Mouse (Mus musculus) CH12.LX (cell line): ENCODE measurements at regions not wholly inside any gene's neighbourhood (a gene's known extent, or its start where the extent isn't known, plus 50 kb on each side); places are given as distances from the start of the nearest gene placed in this dataset.
A peak's percentile ranks its signal among the peaks of the same experiment; 100 is the strongest.

Source experiments
- DNase-seq: peaks from one replicate; pipeline ENCODE4 v3.0.0-alpha.2; 2013; ENCODE audit errors: extremely low read depth
- H3K27ac ChIP-seq: 2 replicates; pipeline ENCODE4 v1.5.1; 2012; ENCODE audit warnings: low read depth, mild to moderate bottlenecking, control low read depth, moderate library complexity; ENCODE audit not compliant: insufficient read depth
- H3K27me3 ChIP-seq: replicated peaks from 2 replicates; pipeline ENCODE3; 2012; ENCODE audit warnings: inconsistent platforms
- H3K36me3 ChIP-seq, 2 experiments: replicated peaks in 1 of 2; 2 replicates each; pipeline versions ENCODE3 to v1.6.1; 2012; ENCODE audit warnings: inconsistent platforms in 1 of 2, low read length in 1 of 2, mild to moderate bottlenecking in 1 of 2, mixed read lengths in 1 of 2, moderate library complexity in 1 of 2; ENCODE audit not compliant: control insufficient read depth in 1 of 2, insufficient read depth in 1 of 2
- H3K4me1 ChIP-seq, 2 experiments: 2 replicates each; pipeline ENCODE4 v1.6.1; 2012; ENCODE audit warnings: inconsistent platforms in 1 of 2, moderate library complexity in 1 of 2; ENCODE audit not compliant: insufficient read depth in 2 of 2, control insufficient read depth in 1 of 2
- H3K4me2 ChIP-seq: 2 replicates; pipeline ENCODE4 v1.6.1; 2012; ENCODE audit warnings: low read depth, mild to moderate bottlenecking, control low read depth; ENCODE audit not compliant: poor library complexity, insufficient read depth, severe bottlenecking
- H3K4me3 ChIP-seq, 3 experiments: fragments of 150-350 bp in 1 of 3; sonication (generic) in 1 of 3; replicated peaks in 1 of 3; 2 replicates each; pipeline versions ENCODE3 to v1.5.1; 2011 to 2012; ENCODE audit warnings: low read depth in 2 of 3, low read length in 2 of 3, mild to moderate bottlenecking in 2 of 3, moderate library complexity in 2 of 3, control low read depth in 1 of 3, improper control_type of control experiment in 1 of 3, inconsistent platforms in 1 of 3, mixed read lengths in 1 of 3; ENCODE audit not compliant: poor library complexity in 1 of 3
- H3K79me2 ChIP-seq: replicated peaks from 2 replicates; pipeline ENCODE4 v1.6.1; 2012; ENCODE audit warnings: mild to moderate bottlenecking, moderate library complexity; ENCODE audit not compliant: control insufficient read depth, poor library complexity, insufficient read depth, severe bottlenecking; ENCODE audit errors: extremely low read depth
- H3K9ac ChIP-seq: 2 replicates; pipeline ENCODE4 v1.6.1; 2012; ENCODE audit warnings: low read depth, mild to moderate bottlenecking, control low read depth, moderate library complexity; ENCODE audit not compliant: insufficient read depth
- H3K9me3 ChIP-seq: replicated peaks from 2 replicates; pipeline ENCODE3; 2012; ENCODE audit warnings: low read length, inconsistent platforms, mixed read lengths
- BHLHE40 ChIP-seq: IDR thresholded peaks from 2 replicates; pipeline ENCODE4 v1.6.1; 2011; ENCODE audit warnings: mild to moderate bottlenecking, low read depth, low read length, improper control_type of control experiment
- CHD2 ChIP-seq: IDR thresholded peaks from 2 replicates; pipeline ENCODE4 v1.6.1; 2011; ENCODE audit warnings: low read length, improper control_type of control experiment
- CTCF ChIP-seq, 2 experiments: IDR thresholded peaks in 1 of 2; conservative IDR thresholded peaks in 1 of 2; 2 replicates each; pipeline ENCODE4 v1.5.1; 2011 to 2012; ENCODE audit warnings: low read depth in 2 of 2, low read length in 2 of 2, improper control_type of control experiment in 1 of 2, inconsistent platforms in 1 of 2, mild to moderate bottlenecking in 1 of 2, moderate library complexity in 1 of 2
- EP300 ChIP-seq: IDR thresholded peaks from 2 replicates; pipeline ENCODE4 v1.6.1; 2011; ENCODE audit warnings: low read length, improper control_type of control experiment
- ETS1 ChIP-seq: conservative IDR thresholded peaks from 2 replicates; pipeline ENCODE4 v1.6.1; 2012; ENCODE audit warnings: low read depth, mild to moderate bottlenecking, inconsistent platforms, low read length, improper control_type of control experiment, moderate library complexity
- GABPA ChIP-seq: IDR thresholded peaks from 2 replicates; pipeline ENCODE4 v1.6.1; 2012; ENCODE audit warnings: low read depth, low read length, improper control_type of control experiment, inconsistent platforms; ENCODE audit not compliant: insufficient replicate concordance
- HCFC1 ChIP-seq: IDR thresholded peaks from 2 replicates; pipeline ENCODE4 v1.6.1; 2012; ENCODE audit warnings: low read depth, mild to moderate bottlenecking, inconsistent platforms, low read length, improper control_type of control experiment
- IRF4 ChIP-seq: IDR thresholded peaks from 2 replicates; pipeline ENCODE4 v1.6.1; 2014; ENCODE audit warnings: low read depth, mild to moderate bottlenecking, inconsistent platforms, low read length, improper control_type of control experiment
- JUND ChIP-seq: conservative IDR thresholded peaks from 2 replicates; pipeline ENCODE4 v1.6.1; 2011; ENCODE audit warnings: low read depth, low read length, improper control_type of control experiment
- KAT2A ChIP-seq: IDR thresholded peaks from 2 replicates; pipeline ENCODE4 v1.6.1; 2012; ENCODE audit warnings: low read length, improper control_type of control experiment, inconsistent platforms; ENCODE audit not compliant: insufficient replicate concordance
- MAX ChIP-seq: IDR thresholded peaks from 2 replicates; pipeline ENCODE4 v1.6.1; 2011; ENCODE audit warnings: low read length, improper control_type of control experiment
- MAZ ChIP-seq: IDR thresholded peaks from 2 replicates; pipeline ENCODE4 v1.6.1; 2012; ENCODE audit warnings: low read depth, mild to moderate bottlenecking, inconsistent platforms, low read length, improper control_type of control experiment, moderate library complexity
- MEF2A ChIP-seq: IDR thresholded peaks from 2 replicates; pipeline ENCODE4 v1.6.1; 2014; ENCODE audit warnings: low read depth, mild to moderate bottlenecking, inconsistent platforms, low read length, improper control_type of control experiment, borderline replicate concordance
- NELFE ChIP-seq: IDR thresholded peaks from 2 replicates; pipeline ENCODE4 v1.6.1; 2011; ENCODE audit warnings: low read depth, low read length, improper control_type of control experiment
- POLR2AphosphoS2 ChIP-seq: IDR thresholded peaks from 2 replicates; pipeline ENCODE4 v1.6.1; 2011; ENCODE audit warnings: low read depth, low read length, improper control_type of control experiment
- RAD21 ChIP-seq: IDR thresholded peaks from 2 replicates; pipeline ENCODE4 v1.6.1; 2011; ENCODE audit warnings: low read depth, mild to moderate bottlenecking, low read length, improper control_type of control experiment, moderate library complexity
- RCOR1 ChIP-seq: conservative IDR thresholded peaks from 2 replicates; pipeline ENCODE4 v1.6.1; 2012; ENCODE audit warnings: low read depth, mild to moderate bottlenecking, inconsistent platforms, low read length, improper control_type of control experiment
- SIN3A ChIP-seq: IDR thresholded peaks from 2 replicates; pipeline ENCODE4 v1.6.1; 2012; ENCODE audit warnings: low read length, improper control_type of control experiment, inconsistent platforms
- SMC3 ChIP-seq: IDR thresholded peaks from 2 replicates; pipeline ENCODE4 v1.6.1; 2011; ENCODE audit warnings: low read depth, low read length, improper control_type of control experiment
- TBP ChIP-seq: conservative IDR thresholded peaks from 2 replicates; pipeline ENCODE4 v1.6.1; 2011; ENCODE audit warnings: low read depth, low read length, improper control_type of control experiment
- UBTF ChIP-seq: IDR thresholded peaks from 2 replicates; pipeline ENCODE4 v1.6.1; 2012; ENCODE audit warnings: low read depth, mild to moderate bottlenecking, inconsistent platforms, low read length, improper control_type of control experiment, moderate library complexity
- USF2 ChIP-seq: conservative IDR thresholded peaks from 2 replicates; pipeline ENCODE4 v1.6.1; 2011; ENCODE audit warnings: low read depth, low read length, improper control_type of control experiment
- ZC3H11A ChIP-seq: IDR thresholded peaks from 2 replicates; pipeline ENCODE4 v1.6.1; 2012; ENCODE audit warnings: low read depth, mild to moderate bottlenecking, inconsistent platforms, low read length, improper control_type of control experiment
- ZKSCAN1 ChIP-seq: IDR thresholded peaks from 2 replicates; pipeline ENCODE4 v1.6.1; 2012; ENCODE audit warnings: low read depth, inconsistent platforms, low read length, improper control_type of control experiment, borderline replicate concordance
- dilution Hi-C: fragments of 300-500 bp; cut with MboI; formaldehyde crosslinking; loops from 2 replicates; pipeline ENCODE4 v1.14.3; 2020; ENCODE audit warnings: low sequenced_read_pairs; ENCODE audit not compliant: extremely low pct_unique_long_range_greater_than_20kb, extremely low pct_ligation_motif_present
- in situ Hi-C: fragments of 300-500 bp; cut with MboI; formaldehyde crosslinking; loops from 3 replicates; pipeline ENCODE4 v1.14.3; 2019; ENCODE audit warnings: low sequenced_read_pairs, low pct_ligation_motif_present, low pct_unique_long_range_greater_than_20kb, mixed read lengths

DNA sequence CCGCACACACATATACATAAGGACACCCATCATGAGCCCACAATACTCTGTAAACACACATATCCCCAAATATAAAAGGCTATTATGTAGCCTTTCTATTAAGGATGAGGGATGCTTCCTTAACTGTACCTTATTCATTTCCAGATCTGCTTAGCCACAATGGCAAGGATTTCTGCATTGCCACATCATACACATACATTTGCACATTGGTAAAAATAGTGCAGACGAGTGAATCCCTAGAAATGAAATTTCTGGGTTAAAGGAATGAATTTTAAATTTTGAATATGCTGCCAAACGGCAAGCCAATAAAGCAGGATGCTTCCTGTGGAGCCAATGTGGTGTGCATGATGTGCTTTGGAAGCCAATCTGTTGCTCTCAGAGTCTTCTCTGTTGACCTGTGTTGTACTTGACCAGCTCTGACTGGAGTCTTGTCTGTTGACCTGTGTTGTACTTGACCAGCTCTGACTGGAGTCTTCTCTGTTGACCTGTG, 201.5 kb upstream of the Ift57 start:
- Histone ChIP-seq H3K4me2 (no peak overlapping the region), H3K36me3 (no peaks in the 10 kb centered on the region), H3K9ac (no peak overlapping the region), H3K9me3 (peaks cover 3% of the 10 kb centered on the region), H3K27me3 (no peaks in the 10 kb centered on the region), H3K79me2 (no peaks in the 10 kb centered on the region), H3K27ac (no peak overlapping the region), H3K4me3 (no peak overlapping the region), H3K4me1 (peaks cover 0 to 11% of the 10 kb centered on the region in 2 experiments; a peak in 2 of 4 replicates)
- DNase-seq = no peak
- dilution Hi-C loops = no loop called here
- TF ChIP-seq MEF2A (no peak), BHLHE40 (no peak), CTCF (conservative IDR thresholded peaks at IDR 0.05 in 1 of 2, IDR thresholded peaks at IDR 0.05 in 1 of 2; ENCODE audit: low read depth in 2 of 2, low read length in 2 of 2) (no peak), JUND (no peak), MAX (no peak), CHD2 (no peak), MAZ (no peak), SMC3 (no peak), HCFC1 (no peak), ZC3H11A (no peak), UBTF (no peak), KAT2A (no peak), SIN3A (no peak), GABPA (no peak), USF2 (no peak), EP300 (no peak), ETS1 (no peak), NELFE (no peak), TBP (no peak), ZKSCAN1 (no peak)
- in situ Hi-C loops = no loop called here

DNA sequence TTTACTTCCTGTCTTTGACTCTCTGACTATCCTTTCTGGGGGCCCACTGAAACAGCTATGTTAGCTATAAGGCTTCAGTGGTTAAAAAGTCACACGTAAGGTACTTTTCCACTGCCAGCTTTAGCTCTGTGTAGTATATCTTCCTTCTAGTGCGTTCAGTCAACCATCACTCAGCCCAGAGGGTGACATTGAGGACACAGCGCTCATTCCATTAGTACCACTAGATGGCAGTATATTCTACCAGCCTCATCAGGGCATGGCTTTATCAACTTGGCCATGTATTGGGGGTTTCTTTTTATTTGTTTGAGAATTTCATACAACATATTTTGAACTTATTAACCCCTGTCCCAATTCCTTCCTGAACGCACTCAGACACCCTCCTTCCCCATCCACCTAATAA, 198.2 kb upstream of the Ift57 start:
- dilution Hi-C loops = no loop called here

More for the DNA sequence above, 198.2 kb upstream of the Ift57 start:
- H3K9me3 ChIP-seq = peaks cover 3% of the 10 kb centered on the region
- H3K4me2 ChIP-seq = peak overlapping the region; percentile 46; the same call in 1 of the 2 replicates
- no peaks in the 10 kb centered on the region for H3K79me2 ChIP-seq
- DNase-seq = peak; percentile 87
- H3K27ac ChIP-seq = no peak overlapping the region
- no peak overlapping the region for H3K9ac ChIP-seq
- no peaks in the 10 kb centered on the region for H3K36me3 ChIP-seq
- no peaks in the 10 kb centered on the region for H3K27me3 ChIP-seq
- no peak overlapping the region for H3K4me3 ChIP-seq
- in situ Hi-C loops = no loop called here
- TF ChIP-seq IRF4 (no peak), POLR2AphosphoS2 (no peak), RCOR1 (no peak), CTCF (conservative IDR thresholded peaks at IDR 0.05 in 1 of 2, IDR thresholded peaks at IDR 0.05 in 1 of 2; ENCODE audit: low read depth in 2 of 2, low read length in 2 of 2) (peak; percentile 86 to 98), SMC3 (peak; percentile 71), RAD21 (peak; percentile 85), KAT2A (no peak)
- peaks cover 6 to 28% of the 10 kb centered on the region in 2 experiments for H3K4me1 ChIP-seq
